Mouse (Mus musculus): Measurements from ENCODE around the gene Srd5a1. TPM values are rescaled to one million over a fixed set of nuclear protein-coding genes. Genes with fewer than 3 reads are reported as not detected.
"Not testable (repeated sequence)": the region's sequence is repeated elsewhere in the genome, so short reads cannot be mapped to it uniquely, and the experiment has no call there.

Gene Srd5a1
- polyA plus RNA-seq, 1 experiment from 2014 or later: 25.0 TPM

DNA sequence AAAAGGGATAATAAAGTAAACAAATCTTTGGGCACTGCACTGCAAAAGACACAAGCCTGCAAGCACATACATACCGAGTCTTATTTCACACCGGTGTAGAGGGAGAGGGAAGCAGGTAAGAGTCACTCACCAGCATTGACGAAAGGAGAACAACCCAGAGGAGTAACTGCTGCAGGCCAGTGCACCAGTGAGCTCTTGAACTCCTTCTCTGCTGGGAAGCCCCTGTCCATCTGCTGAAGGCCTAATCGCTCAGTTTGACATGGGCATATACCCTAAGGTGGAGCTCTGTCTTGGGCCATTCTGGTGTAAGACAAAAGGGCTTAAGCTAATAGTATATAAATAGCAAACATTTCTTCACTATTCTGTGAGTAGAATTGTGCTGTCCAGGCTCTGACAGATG is 28.9 kb upstream of the Srd5a1 start:
- 96% methylated on average over 4 of the region's 4 CpGs for WGBS
- peaks cover 23% of the 10 kb centered on the region for H3K36me3 ChIP-seq (ENCODE audit: insufficient read depth, low read length)

DNA sequence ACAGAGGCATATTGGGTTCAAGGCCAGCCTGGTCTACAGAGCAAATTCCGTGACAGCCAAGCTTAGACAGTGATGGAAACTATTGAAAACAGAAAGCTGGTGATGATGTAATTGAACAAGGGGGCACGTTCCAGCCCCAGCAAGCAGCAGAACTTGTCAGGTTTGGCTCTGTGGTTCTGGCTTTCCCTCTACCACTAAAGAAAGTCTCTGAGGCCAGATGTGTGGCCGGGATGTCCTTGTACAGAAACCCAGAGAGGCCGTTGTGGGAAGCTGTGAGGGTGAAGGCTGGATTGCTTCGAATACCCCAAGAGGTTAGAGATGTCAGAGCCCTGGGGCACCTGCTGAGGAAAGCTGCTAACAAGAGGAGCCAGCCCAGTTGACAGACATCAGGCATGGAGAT is 28.0 kb upstream of the Srd5a1 start:
- no peaks in the 10 kb centered on the region for H3K4me1 ChIP-seq (ENCODE audit: insufficient read depth, low read length)
- H3K4me3 ChIP-seq (ENCODE audit: low read length): no peak overlapping the region
- H3K27me3 ChIP-seq (ENCODE audit: insufficient read depth, low read length): no peaks in the 10 kb centered on the region
- H3K9ac ChIP-seq (replicated peaks; ENCODE audit: low read length): no peak overlapping the region
- H3K27ac ChIP-seq (ENCODE audit: low read length): no peak overlapping the region
- WGBS: 90% methylated on average over 5 of the region's 5 CpGs
- H3K9me3 ChIP-seq (ENCODE audit: low read length): no peaks in the 10 kb centered on the region
- H3K4me2 ChIP-seq (replicated peaks; ENCODE audit: low read depth, low read length): no peak overlapping the region
- H3K36me3 ChIP-seq (ENCODE audit: insufficient read depth, low read length): peaks cover 32% of the 10 kb centered on the region
- no peak for ATAC-seq (ENCODE audit: low FRiP score, low TSS enrichment)

More for the DNA sequence above, 28.9 kb upstream of the Srd5a1 start:
- no peak overlapping the region for H3K9ac ChIP-seq (replicated peaks; ENCODE audit: low read length)
- no peaks in the 10 kb centered on the region for H3K9me3 ChIP-seq (ENCODE audit: low read length)
- no peak overlapping the region for H3K4me2 ChIP-seq (replicated peaks; ENCODE audit: low read depth, low read length)
- no peak overlapping the region for H3K27ac ChIP-seq (ENCODE audit: low read length)
- no peaks in the 10 kb centered on the region for H3K4me1 ChIP-seq (ENCODE audit: insufficient read depth, low read length)
- no peak for ATAC-seq (ENCODE audit: low FRiP score, low TSS enrichment)
- H3K4me3 ChIP-seq (ENCODE audit: low read length): no peak overlapping the region
- H3K27me3 ChIP-seq (ENCODE audit: insufficient read depth, low read length): no peaks in the 10 kb centered on the region

DNA sequence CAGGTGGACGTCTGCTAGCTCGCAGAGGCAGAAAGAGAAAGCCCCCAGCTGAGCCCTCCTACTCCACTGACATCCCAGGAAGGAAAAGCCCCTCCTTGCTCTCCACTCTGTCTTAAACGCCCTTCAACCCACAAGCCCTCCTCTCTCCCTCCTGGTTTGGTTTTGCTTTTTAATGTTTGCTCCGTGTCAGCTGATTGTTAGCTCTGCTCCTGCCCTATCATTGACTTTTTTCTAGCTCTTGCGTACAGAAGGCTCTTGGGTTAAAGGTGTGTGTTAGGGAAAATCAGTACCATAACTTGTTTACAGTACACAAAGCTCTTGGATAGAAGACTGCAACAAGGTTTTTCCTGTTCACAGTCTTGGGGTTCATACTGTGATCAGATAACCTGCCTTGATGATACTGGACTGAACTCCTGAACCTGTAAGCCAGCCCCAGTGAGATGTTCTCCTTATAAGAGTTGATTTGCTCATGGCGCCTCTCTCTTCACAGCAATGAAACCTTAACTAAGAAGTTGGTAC is 26.9 kb upstream of the Srd5a1 start:
- Histone ChIP-seq H3K36me3 (ENCODE audit: insufficient read depth, low read length) (peaks cover 43% of the 10 kb centered on the region), H3K27ac (ENCODE audit: low read length) (no peak overlapping the region), H3K4me1 (ENCODE audit: insufficient read depth, low read length) (no peaks in the 10 kb centered on the region), H3K9me3 (ENCODE audit: low read length) (no peaks in the 10 kb centered on the region), H3K9ac (replicated peaks; ENCODE audit: low read length) (no peak overlapping the region), H3K27me3 (ENCODE audit: insufficient read depth, low read length) (no peaks in the 10 kb centered on the region), H3K4me2 (replicated peaks; ENCODE audit: low read depth, low read length) (no peak overlapping the region), H3K4me3 (ENCODE audit: low read length) (no peak overlapping the region)
- ATAC-seq (ENCODE audit: low FRiP score, low TSS enrichment): no peak
- 86% methylated on average over 6 of the region's 6 CpGs for WGBS

DNA sequence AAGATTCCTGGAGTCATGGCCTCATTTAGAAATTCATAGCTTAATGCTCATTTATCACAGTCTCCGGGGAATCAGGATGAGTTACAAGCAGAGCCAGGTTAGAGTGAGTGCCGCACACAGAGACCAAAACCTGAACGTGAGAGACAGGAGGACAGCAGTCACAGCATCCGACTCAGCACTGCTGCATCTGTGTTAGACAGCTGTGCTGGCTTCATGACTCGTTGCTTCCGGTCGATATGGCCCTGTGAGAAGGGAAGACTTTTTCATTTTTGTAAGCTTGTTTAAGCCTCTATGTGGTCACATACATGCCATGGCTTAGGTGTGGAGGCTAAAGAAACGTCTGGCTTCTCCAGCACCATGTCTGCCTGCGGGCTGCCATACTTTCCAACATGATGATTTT is 26.4 kb upstream of the Srd5a1 start:
- WGBS: 92% methylated on average over 9 of the region's 9 CpGs
- peaks cover 46% of the 10 kb centered on the region for H3K36me3 ChIP-seq (ENCODE audit: insufficient read depth, low read length)

DNA sequence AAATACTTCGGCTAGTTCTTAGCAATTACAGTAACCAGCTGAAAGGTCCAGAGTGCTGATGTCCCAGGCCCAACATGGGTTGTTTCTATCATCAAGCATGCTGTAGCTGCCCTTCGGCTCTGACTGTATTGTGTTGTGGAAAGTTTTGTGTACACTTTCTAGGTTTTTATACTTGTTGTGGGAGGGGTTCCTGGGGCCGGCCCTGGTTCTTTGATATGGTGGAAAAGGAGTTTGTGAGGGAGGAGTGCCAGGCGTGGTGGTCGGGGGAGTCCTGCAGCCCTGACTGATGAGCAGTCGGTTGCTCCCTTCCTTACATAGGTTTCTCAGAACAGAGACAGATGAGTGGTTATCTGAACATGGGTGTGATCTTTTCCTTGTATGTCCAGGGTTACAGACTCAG is 25.6 kb upstream of the Srd5a1 start:
- Histone ChIP-seq H3K27ac (ENCODE audit: low read length) (no peak overlapping the region), H3K4me2 (replicated peaks; ENCODE audit: low read depth, low read length) (no peak overlapping the region), H3K9ac (replicated peaks; ENCODE audit: low read length) (no peak overlapping the region), H3K27me3 (ENCODE audit: insufficient read depth, low read length) (no peaks in the 10 kb centered on the region), H3K4me3 (ENCODE audit: low read length) (no peak overlapping the region), H3K9me3 (ENCODE audit: low read length) (no peaks in the 10 kb centered on the region), H3K36me3 (ENCODE audit: insufficient read depth, low read length) (peaks cover 54% of the 10 kb centered on the region), H3K4me1 (ENCODE audit: insufficient read depth, low read length) (no peaks in the 10 kb centered on the region)
- WGBS: 83% methylated on average over 6 of the region's 6 CpGs
- ATAC-seq (ENCODE audit: low FRiP score, low TSS enrichment): no peak

More for the DNA sequence above, 26.4 kb upstream of the Srd5a1 start:
- Histone ChIP-seq H3K27me3 (ENCODE audit: insufficient read depth, low read length) (no peaks in the 10 kb centered on the region), H3K27ac (ENCODE audit: low read length) (no peak overlapping the region), H3K4me1 (ENCODE audit: insufficient read depth, low read length) (no peaks in the 10 kb centered on the region), H3K9me3 (ENCODE audit: low read length) (no peaks in the 10 kb centered on the region), H3K9ac (replicated peaks; ENCODE audit: low read length) (no peak overlapping the region), H3K4me2 (replicated peaks; ENCODE audit: low read depth, low read length) (no peak overlapping the region), H3K4me3 (ENCODE audit: low read length) (no peak overlapping the region)
- no peak for ATAC-seq (ENCODE audit: low FRiP score, low TSS enrichment)

DNA sequence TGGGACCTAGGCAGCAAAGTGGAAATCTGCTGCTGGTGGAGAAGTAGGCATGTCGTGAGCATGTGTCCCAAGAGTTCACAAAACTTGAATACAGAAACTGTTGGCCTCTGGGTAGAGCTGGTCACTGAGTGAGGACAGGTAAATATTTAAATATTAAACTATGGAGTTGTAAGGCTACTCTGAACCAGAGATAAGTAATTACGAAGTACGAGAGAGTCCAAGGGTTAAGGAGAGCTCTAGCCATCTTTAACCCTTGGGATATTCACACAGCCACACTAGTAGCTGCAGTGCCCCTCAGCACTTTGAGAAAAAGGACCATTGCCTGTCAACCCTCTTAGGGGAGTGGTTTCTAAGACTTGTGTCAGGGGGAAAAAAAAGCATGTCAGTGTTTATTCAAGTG is 25.1 kb upstream of the Srd5a1 start:
- H3K4me3 ChIP-seq (ENCODE audit: low read length): no peak overlapping the region
- H3K9ac ChIP-seq (replicated peaks; ENCODE audit: low read length): no peak overlapping the region
- no peaks in the 10 kb centered on the region for H3K9me3 ChIP-seq (ENCODE audit: low read length)
- H3K4me2 ChIP-seq (replicated peaks; ENCODE audit: low read depth, low read length): no peak overlapping the region
- no peaks in the 10 kb centered on the region for H3K4me1 ChIP-seq (ENCODE audit: insufficient read depth, low read length)
- no peak overlapping the region for H3K27ac ChIP-seq (ENCODE audit: low read length)
- WGBS: 85% methylated on average over 3 of the region's 3 CpGs
- H3K36me3 ChIP-seq (ENCODE audit: insufficient read depth, low read length): peaks cover 59% of the 10 kb centered on the region
- H3K27me3 ChIP-seq (ENCODE audit: insufficient read depth, low read length): no peaks in the 10 kb centered on the region
- peak; percentile 56; the same call in 1 of the 2 replicates for ATAC-seq (ENCODE audit: low FRiP score, low TSS enrichment)

DNA sequence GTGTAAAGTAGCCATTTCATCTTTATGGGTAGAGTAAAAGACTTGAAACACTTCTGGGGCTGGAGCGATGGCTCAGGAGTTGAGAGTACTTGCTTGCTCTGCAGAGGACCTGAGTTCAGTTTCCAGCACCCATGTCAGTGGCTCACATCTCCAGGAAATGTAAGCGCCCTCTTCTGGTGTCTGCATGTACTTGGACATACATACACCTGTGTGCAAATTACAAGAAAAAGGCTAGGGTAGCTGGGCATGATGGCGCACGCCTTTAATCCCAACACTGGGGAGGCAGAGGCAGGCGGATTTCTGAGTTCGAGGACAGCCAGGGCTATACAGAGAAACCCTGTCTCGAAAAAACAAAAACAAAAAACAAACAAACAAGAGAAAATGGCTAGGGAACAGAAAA is 24.6 kb upstream of the Srd5a1 start:
- H3K4me1 ChIP-seq (ENCODE audit: insufficient read depth, low read length); H3K4me3 ChIP-seq (ENCODE audit: low read length); H3K4me2 ChIP-seq (replicated peaks; ENCODE audit: low read depth, low read length); H3K9me3 ChIP-seq (ENCODE audit: low read length); H3K9ac ChIP-seq (replicated peaks; ENCODE audit: low read length); ATAC-seq (ENCODE audit: low FRiP score, low TSS enrichment); H3K27ac ChIP-seq (ENCODE audit: low read length); H3K27me3 ChIP-seq (ENCODE audit: insufficient read depth, low read length): not testable (repeated sequence)
- H3K36me3 ChIP-seq (ENCODE audit: insufficient read depth, low read length): peaks cover 64% of the 10 kb centered on the region
- 96% methylated on average over 7 of the region's 7 CpGs for whole genome bisulfite sequencing

DNA sequence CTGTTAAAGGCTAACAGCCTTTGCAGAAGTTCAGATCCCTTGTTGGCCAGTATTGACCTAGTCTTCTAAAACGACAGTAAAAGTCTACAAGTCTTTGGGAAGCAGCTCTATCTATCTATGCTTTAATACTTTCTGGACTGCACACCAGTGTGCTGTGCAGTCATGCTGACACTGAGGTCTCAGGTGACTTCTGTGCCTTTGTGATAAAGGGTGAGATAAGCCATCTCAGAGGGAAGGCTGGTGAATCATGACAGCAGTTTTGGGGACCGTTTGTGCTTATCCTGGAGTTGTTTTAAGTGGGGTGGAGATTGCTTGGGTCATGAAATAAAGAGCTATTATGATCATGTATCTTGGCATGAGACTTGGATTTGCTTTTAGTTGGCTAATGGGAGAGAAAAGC is 22.7 kb upstream of the Srd5a1 start:
- H3K27ac ChIP-seq (ENCODE audit: low read length): no peak overlapping the region
- WGBS: 90% methylated on average over 2 of the region's 2 CpGs
- H3K9me3 ChIP-seq (ENCODE audit: low read length): no peaks in the 10 kb centered on the region
- H3K4me3 ChIP-seq (ENCODE audit: low read length): no peak overlapping the region
- no peak overlapping the region for H3K4me2 ChIP-seq (replicated peaks; ENCODE audit: low read depth, low read length)
- peaks cover 75% of the 10 kb centered on the region for H3K36me3 ChIP-seq (ENCODE audit: insufficient read depth, low read length)
- no peaks in the 10 kb centered on the region for H3K27me3 ChIP-seq (ENCODE audit: insufficient read depth, low read length)
- H3K4me1 ChIP-seq (ENCODE audit: insufficient read depth, low read length): no peaks in the 10 kb centered on the region
- ATAC-seq (ENCODE audit: low FRiP score, low TSS enrichment): no peak
- H3K9ac ChIP-seq (replicated peaks; ENCODE audit: low read length): no peak overlapping the region

DNA sequence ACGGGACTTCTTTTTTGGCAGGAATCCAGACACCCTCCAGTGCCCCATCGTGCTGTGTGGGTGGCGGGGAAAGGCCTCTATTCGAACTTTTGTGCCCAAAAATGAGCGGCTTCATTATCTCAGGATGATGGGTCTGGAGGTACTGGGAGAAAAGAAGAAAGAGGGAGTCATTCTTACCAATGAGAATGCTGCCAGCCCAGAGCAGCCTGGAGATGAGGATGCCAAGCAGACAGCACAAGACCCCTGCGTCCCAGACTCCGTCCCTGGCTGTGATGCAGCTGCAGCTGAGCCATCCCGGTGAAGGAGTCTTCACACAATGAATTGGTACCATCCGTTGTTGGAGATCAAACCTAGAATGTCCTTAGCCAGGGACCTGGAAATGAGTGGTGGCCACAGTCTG is 22.3 kb upstream of the Srd5a1 start:
- 91% methylated on average over 9 of the region's 9 CpGs for WGBS
- Histone ChIP-seq H3K9me3 (ENCODE audit: low read length) (no peaks in the 10 kb centered on the region), H3K27ac (ENCODE audit: low read length) (no peak overlapping the region), H3K9ac (replicated peaks; ENCODE audit: low read length) (no peak overlapping the region), H3K36me3 (ENCODE audit: insufficient read depth, low read length) (peaks cover 77% of the 10 kb centered on the region), H3K27me3 (ENCODE audit: insufficient read depth, low read length) (no peaks in the 10 kb centered on the region), H3K4me3 (ENCODE audit: low read length) (no peak overlapping the region), H3K4me1 (ENCODE audit: insufficient read depth, low read length) (no peaks in the 10 kb centered on the region), H3K4me2 (replicated peaks; ENCODE audit: low read depth, low read length) (no peak overlapping the region)
- no peak for ATAC-seq (ENCODE audit: low FRiP score, low TSS enrichment)

DNA sequence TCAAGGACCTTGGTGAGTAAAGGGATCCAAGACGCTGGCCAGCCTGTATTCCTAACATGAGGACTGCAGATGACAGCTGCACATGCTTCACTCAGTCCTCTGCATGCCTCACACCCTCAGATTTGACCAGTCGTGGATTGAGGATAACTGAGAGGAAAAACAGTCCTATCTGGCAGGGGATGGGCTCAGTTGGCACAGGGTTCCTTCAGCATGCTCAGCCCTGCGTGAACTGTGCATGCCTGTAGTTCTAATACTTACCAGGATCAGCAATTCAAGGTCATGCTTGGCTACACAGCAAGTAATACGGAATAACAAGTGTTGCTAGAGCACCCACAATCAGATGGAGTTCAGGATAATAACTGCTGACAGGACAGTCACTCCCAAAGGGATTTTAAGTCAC is 20.4 kb upstream of the Srd5a1 start:
- no peak for ATAC-seq (ENCODE audit: low FRiP score, low TSS enrichment)
- 76% methylated on average over 4 of the region's 4 CpGs for WGBS
- Histone ChIP-seq H3K9ac (replicated peaks; ENCODE audit: low read length) (no peak overlapping the region), H3K4me1 (ENCODE audit: insufficient read depth, low read length) (no peaks in the 10 kb centered on the region), H3K4me2 (replicated peaks; ENCODE audit: low read depth, low read length) (no peak overlapping the region), H3K36me3 (ENCODE audit: insufficient read depth, low read length) (peaks cover 82% of the 10 kb centered on the region), H3K27me3 (ENCODE audit: insufficient read depth, low read length) (no peaks in the 10 kb centered on the region), H3K27ac (ENCODE audit: low read length) (no peak overlapping the region), H3K4me3 (ENCODE audit: low read length) (no peak overlapping the region), H3K9me3 (ENCODE audit: low read length) (no peaks in the 10 kb centered on the region)
